Mouse (Mus musculus): ENCODE results near the gene Grin1. TPM values are rescaled to one million over a fixed set of nuclear protein-coding genes. Genes with fewer than 3 reads are reported as not detected.
A peak's percentile ranks its signal among the peaks of the same experiment; 100 is the strongest.

The Grin1 gene
- total RNA-seq, 2 experiments from 2014 or later: 345 to 348 TPM

GRCm38 (mm10) chr2:25287927-25288649, 30.9 kb downstream of the Grin1 start, which contains the start of gene Tmem210:
TSS of gene Tmem210 (plus strand) at chr2:25288145.
- DNase-seq (ENCODE audit: low spot score in 2 of 2): peak in 1 of 2 experiments; percentile 25

DNA sequence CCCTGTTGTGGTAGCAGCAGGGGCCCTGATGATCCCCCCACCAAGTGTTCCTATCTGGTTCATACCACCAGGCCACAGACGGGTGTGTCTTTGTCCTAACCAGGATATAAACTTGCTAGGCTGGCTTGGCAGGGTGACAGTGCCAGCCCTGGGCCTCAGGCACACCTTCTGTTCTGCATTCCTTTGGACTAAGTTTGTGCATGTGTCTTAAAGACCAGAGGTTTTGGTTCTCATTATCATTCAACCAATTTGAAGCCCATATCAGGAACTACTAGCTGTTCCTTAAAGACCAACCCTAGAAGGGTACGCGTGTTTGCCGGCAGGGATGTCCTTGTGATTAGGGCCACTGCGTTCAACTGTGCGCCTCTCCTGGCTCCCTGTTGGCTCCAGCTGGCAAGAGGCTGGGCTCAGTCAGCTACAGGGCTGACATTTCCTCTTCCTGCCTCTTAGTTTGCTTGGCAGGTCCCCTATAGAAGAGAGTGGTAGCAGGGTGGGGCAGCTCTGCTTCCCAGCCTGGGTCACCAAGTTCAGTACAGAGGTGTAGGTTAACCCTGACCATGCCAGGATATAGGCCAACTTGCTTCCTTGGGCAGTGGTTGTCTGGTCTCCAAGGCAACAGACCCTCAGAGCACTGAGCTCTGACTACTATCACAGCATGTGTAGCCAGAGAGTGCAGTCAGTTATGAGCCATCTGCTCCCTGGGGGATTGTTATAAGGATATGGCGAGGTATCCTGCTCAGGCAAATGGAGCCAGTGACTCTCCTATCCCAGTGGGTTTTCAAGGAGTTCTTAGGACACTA, 31.9 kb downstream of the Grin1 start:
- peak; percentile 43 to 53 for DNase-seq (ENCODE audit: low spot score in 2 of 2)

- DNase-seq (ENCODE audit: low spot score in 2 of 2): no peak
These were observed 32.7 kb downstream of the Grin1 start for GRCm38 (mm10) chr2:25286314-25286713.

DNA sequence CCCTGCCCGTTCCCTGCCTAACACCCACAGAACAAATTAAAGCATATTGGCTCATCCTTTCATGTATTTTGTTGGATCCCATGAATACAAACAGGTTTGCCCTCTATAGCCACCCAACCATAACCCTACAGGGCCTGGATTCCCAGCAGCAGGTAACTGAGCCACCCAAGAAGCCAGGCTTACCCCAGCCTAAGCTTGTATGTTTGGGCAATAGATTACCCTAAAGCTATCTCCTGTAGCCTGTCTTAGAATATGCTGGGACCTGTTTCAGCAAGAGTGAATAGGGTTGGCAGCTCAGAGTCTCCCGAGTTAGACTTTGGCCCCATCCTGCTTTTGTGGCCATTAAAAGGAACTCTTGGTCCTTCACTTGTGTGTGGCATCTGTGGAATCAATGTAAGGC, 33.4 kb downstream of the Grin1 start:
- no peak for DNase-seq (ENCODE audit: low spot score in 2 of 2)

DNA sequence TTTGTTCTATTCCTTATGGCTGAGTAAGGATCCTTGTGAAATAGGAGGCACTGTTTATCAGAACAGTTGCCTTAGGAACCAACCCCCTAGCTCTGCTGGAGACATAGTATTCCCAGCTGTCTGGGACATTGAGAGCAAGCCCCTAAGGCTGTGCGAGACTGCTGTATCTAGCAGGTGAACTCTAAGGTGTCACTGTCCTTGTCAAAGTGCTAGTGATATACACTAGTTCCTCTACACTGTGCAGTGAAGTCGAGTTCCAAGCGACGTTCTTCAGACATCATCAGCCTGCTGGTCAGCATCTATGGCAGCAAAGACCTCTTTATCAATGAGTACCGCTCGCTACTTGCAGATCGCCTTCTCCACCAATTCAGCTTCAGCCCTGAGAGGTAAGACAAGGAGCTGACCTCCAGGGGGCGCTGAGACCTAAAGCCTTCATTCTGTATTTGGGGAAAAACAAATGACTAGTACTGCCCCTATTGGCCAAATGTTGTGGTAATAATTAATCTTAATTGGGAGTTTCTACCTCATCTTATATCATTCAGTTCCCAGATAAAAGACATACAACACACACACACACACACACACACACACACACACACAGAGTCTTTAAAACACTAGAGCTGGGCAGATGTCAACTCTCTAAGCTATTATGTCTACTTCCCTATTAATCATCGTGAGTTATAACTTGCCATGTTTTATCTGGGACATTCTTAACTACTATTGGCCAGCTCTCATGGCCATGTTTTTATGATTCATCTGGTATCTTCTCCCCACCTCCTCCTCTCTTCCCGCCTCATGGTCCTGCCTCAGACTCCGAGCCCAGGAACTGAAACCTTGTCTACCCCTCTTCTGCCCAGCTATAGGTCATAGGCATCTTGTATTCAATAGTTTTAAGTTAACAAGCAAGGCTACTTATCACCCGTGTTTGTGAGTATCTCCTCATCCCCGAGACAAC, 39.8 kb downstream of the Grin1 start:
- DNase-seq (ENCODE audit: low spot score in 2 of 2): peak; percentile 88 to 89

DNA sequence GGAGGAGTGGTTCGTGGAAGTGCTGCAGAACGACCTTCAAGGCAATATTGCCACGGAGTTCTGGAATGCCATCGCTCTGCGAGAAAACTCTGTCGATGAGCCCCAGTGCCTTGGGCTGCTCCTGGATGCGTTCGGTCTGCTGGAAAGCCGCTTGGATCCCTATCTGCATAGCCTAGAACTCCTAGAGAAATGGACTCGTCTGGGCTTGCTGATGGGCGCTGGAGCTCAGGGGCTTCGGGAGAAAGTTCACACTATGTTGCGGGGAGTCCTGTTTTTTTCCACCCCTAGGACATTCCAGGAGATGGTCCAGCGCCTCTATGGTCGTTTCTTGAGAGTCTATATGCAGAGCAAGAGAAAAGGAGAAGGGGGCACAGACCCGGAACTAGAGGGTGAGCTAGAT, 46.0 kb downstream of the Grin1 start:
- no peak for DNase-seq (ENCODE audit: low spot score in 2 of 2)

- no peak for DNase-seq (ENCODE audit: low spot score in 2 of 2)
These were observed 46.5 kb downstream of the Grin1 start for GRCm38 (mm10) chr2:25272515-25272914.

GRCm38 (mm10) chr2:25271827-25272511, 47.0 kb downstream of the Grin1 start, which contains the start of the genes Ssna1 and Anapc2:
TSS of gene Ssna1 (minus strand) at chr2:25272438.
TSS of gene Anapc2 (plus strand) at chr2:25272478.
- DNase-seq (ENCODE audit: low spot score in 2 of 2): peak; percentile 98 to 99

DNA sequence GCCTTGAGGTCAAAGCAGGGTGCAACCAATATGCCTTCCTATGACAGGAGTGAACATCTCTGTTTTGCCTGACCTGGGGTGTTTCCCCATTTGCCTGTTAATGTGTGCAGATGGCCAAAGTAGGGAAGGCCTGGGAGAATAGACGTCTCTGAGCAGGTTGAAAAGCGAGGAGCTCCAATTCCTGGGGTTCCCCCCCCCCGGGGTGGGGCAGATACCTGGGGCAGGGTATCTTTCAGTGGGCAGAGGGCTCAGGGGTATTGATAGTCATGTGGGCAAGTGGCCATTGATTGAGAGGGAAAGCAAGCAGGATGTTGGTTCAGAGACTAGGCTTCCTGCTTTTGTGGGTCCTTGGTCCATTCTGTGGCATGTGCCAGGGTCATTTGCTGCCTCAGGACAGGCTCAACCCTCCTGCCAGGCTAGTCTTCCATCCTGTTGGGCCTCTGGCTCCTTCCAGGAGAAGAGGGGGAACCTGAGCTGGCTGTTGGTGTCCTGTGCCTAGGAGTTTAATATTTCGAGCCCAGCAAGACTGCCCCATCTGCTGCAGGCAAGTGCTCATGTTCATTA, 51.2 kb downstream of the Grin1 start:
- DNase-seq (ENCODE audit: low spot score in 2 of 2): no peak

GRCm38 (mm10) chr2:25267241-25267640, 51.7 kb downstream of the Grin1 start:
- no peak for DNase-seq (ENCODE audit: low spot score in 2 of 2)

GRCm38 (mm10) chr2:25266720-25267119, 52.3 kb downstream of the Grin1 start:
- DNase-seq (ENCODE audit: low spot score in 2 of 2): no peak

DNA sequence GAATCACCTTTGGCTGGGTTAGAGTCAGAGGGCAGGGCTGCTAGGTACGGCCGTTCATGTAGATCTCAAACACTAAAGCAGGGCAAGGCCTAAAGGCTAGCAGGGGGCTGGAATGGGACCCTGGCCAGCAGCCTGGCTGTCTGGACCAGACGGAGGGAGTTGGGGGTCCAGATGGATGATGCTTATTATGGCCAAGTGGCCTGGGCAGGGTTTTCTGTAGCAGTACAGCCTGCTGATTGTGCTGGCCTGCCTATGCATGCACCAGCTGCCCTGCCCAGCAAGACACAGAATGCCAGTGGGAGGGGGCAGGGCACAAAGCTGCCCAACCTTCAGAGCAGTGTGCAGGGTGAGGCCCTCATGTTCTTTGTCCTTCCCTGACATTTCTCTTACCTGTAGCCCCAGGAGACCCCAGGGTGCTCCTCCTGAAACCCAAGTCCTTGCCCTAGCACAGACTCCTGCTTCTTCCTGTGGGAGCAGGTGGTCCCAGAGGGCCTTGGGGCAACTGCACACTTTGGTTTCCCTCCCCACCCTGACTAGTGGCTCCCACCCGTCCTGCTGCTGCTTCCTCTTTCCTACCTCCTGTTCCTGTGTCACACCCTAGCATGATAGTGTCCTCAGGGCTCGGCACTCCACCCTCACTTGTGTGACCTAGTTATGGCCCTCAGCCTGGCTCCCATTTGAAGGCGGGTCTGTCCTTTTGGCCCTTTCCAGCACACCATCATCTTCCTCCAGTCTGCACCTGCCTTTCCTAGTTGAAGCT, 52.9 kb downstream of the Grin1 start:
- DNase-seq (ENCODE audit: low spot score in 2 of 2): no peak

GRCm38 (mm10) chr2:25264851-25265250, 54.1 kb downstream of the Grin1 start:
- no peak for DNase-seq (ENCODE audit: low spot score in 2 of 2)

GRCm38 (mm10) chr2:25264286-25264660, 54.7 kb downstream of the Grin1 start:
- no peak for DNase-seq (ENCODE audit: low spot score in 2 of 2)

DNA sequence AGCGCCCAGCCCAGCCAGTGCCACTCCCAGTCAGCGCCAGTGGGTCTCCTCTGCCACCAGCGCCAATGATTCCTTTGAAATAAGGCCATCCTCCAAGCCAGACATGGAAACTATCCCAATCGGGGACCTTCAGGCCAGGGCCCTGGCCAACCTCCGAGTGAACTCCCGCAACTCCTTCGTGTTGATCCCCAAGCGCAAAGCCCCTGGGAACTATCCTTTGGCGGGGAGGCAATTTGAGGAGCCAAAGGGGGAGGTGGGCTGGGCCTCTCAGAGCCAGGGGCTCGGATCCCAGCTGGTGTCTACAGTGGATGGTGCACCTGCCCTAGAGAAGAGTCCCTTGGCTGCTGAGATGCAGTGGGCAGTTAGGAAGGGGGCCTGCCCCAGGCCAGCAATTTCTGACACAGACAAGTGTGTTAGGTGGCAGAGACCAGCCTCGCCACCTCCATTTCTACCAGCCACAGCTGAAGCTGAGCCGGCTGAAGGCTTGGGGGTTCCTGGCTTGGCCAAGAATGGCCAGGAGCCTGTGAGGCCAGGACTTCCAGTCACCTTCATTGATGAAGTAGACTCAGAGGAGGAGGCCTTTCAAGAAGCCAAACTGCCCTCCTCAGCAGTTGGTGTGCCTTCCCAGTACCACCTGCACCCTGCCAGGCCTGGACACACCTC, 55.2 kb downstream of the Grin1 start:
- DNase-seq (ENCODE audit: low spot score in 2 of 2): no peak

DNA sequence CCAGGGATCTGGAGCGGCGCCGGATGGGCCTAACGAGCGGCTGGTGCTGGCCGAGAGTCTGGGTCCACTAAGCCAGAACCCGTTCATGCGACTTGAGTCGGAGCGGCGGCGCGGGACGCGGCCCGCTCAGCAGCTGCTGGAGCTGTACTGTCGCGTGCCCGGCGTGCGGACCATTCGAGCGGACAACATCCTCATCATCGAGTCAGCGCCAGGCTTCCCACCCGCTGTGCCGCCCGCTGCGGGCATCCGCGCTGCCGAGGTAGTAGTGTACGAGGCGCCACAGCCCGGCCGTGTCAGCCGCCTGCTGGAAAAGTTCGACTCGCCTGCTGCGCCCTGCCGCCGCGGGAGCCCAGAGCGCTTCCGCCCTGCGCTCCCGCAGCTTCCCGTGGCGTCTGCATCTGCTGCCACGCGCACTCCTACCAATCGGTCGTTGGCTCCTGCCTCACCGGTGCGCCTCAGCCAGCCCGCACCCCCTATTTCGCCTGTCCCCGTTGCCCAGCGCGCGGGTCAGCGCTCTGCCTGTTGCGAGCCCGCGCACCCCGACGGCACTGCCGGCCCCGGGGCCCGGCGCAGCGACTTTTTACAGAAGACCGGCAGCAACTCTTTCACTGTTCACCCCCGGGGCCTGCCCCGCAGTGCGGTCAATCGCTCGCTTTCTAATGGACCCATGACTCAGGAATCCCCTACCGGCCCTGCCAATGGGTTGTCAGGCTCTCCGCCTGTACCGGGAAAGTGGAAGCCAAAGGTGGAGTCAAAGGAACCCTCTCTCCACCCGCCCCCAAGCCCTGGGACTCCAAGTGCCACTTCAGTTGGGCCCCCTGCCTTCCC, 56.0 kb downstream of the Grin1 start:
- peak in 1 of 2 experiments; percentile 46 for DNase-seq (ENCODE audit: low spot score in 2 of 2)

GRCm38 (mm10) chr2:25262291-25262767, 56.7 kb downstream of the Grin1 start, which contains the start of gene Tprn:
TSS of gene Tprn (plus strand) at chr2:25262618.
- DNase-seq (ENCODE audit: low spot score in 2 of 2): peak; percentile 88 to 89

GRCm38 (mm10) chr2:25261870-25262269, 57.1 kb downstream of the Grin1 start:
- no peak for DNase-seq (ENCODE audit: low spot score in 2 of 2)

Measured in layer of hippocampus, postnatal 10 days (tissue).